Mouse (Mus musculus): ENCODE measurements around the gene Zfp385b. TPM values are rescaled to one million over a fixed set of nuclear protein-coding genes. Genes with fewer than 3 reads are reported as not detected.
A peak's percentile ranks its signal among the peaks of the same experiment; 100 is the strongest.

The Zfp385b gene
- polyA plus RNA-seq, 1 experiment from 2014 or later: 5.6 TPM

GRCm38 (mm10) chr2:77526301-77526700, 293.1 kb downstream of the Zfp385b start:
- Histone ChIP-seq H3K27me3 (ENCODE audit: insufficient read depth, low read length) (no peaks in the 10 kb centered on the region), H3K27ac (ENCODE audit: low read depth) (no peak overlapping the region), H3K4me3 (ENCODE audit: low read depth, low read length) (no peak overlapping the region), H3K4me2 (no peak overlapping the region), H3K4me1 (ENCODE audit: insufficient read depth) (no peaks in the 10 kb centered on the region; the same call in 1 of the 2 replicates), H3K36me3 (ENCODE audit: insufficient read depth) (no peaks in the 10 kb centered on the region), H3K9me3 (ENCODE audit: low read depth, low read length) (no peaks in the 10 kb centered on the region), H3K9ac (no peak overlapping the region)
- DNase-seq: no peak
- no peak for ATAC-seq (ENCODE audit: insufficient read depth)
- no peak for TF ChIP-seq CTCF (IDR thresholded peaks at IDR 0.05; ENCODE audit: low read depth)
- 54% methylated on average over 5 of the region's 5 CpGs for WGBS

GRCm38 (mm10) chr2:77522223-77522622, 297.2 kb downstream of the Zfp385b start:
- WGBS: 39% methylated on average over 4 of the region's 4 CpGs
- H3K4me3 ChIP-seq (ENCODE audit: low read depth, low read length): no peak overlapping the region
- ATAC-seq (ENCODE audit: insufficient read depth): no peak

GRCm38 (mm10) chr2:77519341-77519740, 300.1 kb downstream of the Zfp385b start:
- H3K27me3 ChIP-seq (ENCODE audit: insufficient read depth, low read length): no peaks in the 10 kb centered on the region
- H3K27ac ChIP-seq (ENCODE audit: low read depth): no peak overlapping the region
- peaks cover 2% of the 10 kb centered on the region; the same call in 1 of the 2 replicates for H3K4me1 ChIP-seq (ENCODE audit: insufficient read depth)
- H3K4me3 ChIP-seq (ENCODE audit: low read depth, low read length): peak overlapping the region; percentile 34
- H3K9ac ChIP-seq: peak overlapping the region; percentile 33
- 0 out of 2 replicates have a peak, but pooled peaks have one; percentile 45 for ATAC-seq (ENCODE audit: insufficient read depth)
- WGBS: under 1% methylated on average over 14 of the region's 14 CpGs
- peak; percentile 24 for DNase-seq
- no peaks in the 10 kb centered on the region for H3K9me3 ChIP-seq (ENCODE audit: low read depth, low read length)
- H3K36me3 ChIP-seq (ENCODE audit: insufficient read depth): no peaks in the 10 kb centered on the region
- peak overlapping the region; percentile 67 for H3K4me2 ChIP-seq
- no peak for TF ChIP-seq CTCF (IDR thresholded peaks at IDR 0.05; ENCODE audit: low read depth)

More at GRCm38 (mm10) chr2:77522223-77522622, 297.2 kb downstream of the Zfp385b start:
- Histone ChIP-seq H3K36me3 (ENCODE audit: insufficient read depth) (no peaks in the 10 kb centered on the region), H3K4me2 (no peak overlapping the region), H3K9me3 (ENCODE audit: low read depth, low read length) (no peaks in the 10 kb centered on the region), H3K27me3 (ENCODE audit: insufficient read depth, low read length) (no peaks in the 10 kb centered on the region), H3K4me1 (ENCODE audit: insufficient read depth) (peaks cover 2% of the 10 kb centered on the region; the same call in 1 of the 2 replicates), H3K27ac (ENCODE audit: low read depth) (no peak overlapping the region), H3K9ac (no peak overlapping the region)
- TF ChIP-seq CTCF (IDR thresholded peaks at IDR 0.05; ENCODE audit: low read depth): no peak
- no peak for DNase-seq

GRCm38 (mm10) chr2:77518693-77519092, 300.7 kb downstream of the Zfp385b start:
- Histone ChIP-seq H3K9me3 (ENCODE audit: low read depth, low read length) (no peaks in the 10 kb centered on the region), H3K27me3 (ENCODE audit: insufficient read depth, low read length) (no peaks in the 10 kb centered on the region), H3K9ac (peak overlapping the region; percentile 33), H3K4me2 (peak overlapping the region; percentile 67), H3K36me3 (ENCODE audit: insufficient read depth) (no peaks in the 10 kb centered on the region), H3K4me1 (ENCODE audit: insufficient read depth) (peaks cover 2% of the 10 kb centered on the region; the same call in 1 of the 2 replicates), H3K4me3 (ENCODE audit: low read depth, low read length) (peak overlapping the region; percentile 34), H3K27ac (ENCODE audit: low read depth) (no peak overlapping the region)
- 7% methylated on average over 8 of the region's 8 CpGs for WGBS
- peak; percentile 42; the same call in 1 of the 2 replicates for TF ChIP-seq CTCF (IDR thresholded peaks at IDR 0.05; ENCODE audit: low read depth)
- ATAC-seq (ENCODE audit: insufficient read depth) (peak; percentile 45; the same call in 1 of the 2 replicates), DNase-seq (peak; percentile 38)

- no peaks in the 10 kb centered on the region for H3K36me3 ChIP-seq (ENCODE audit: insufficient read depth)
- WGBS: 56% methylated on average over 5 of the region's 5 CpGs
- no peak for TF ChIP-seq CTCF (IDR thresholded peaks at IDR 0.05; ENCODE audit: low read depth)
- H3K27ac ChIP-seq (ENCODE audit: low read depth): no peak overlapping the region
- no peak overlapping the region for H3K4me2 ChIP-seq
- no peaks in the 10 kb centered on the region for H3K27me3 ChIP-seq (ENCODE audit: insufficient read depth, low read length)
- peaks cover 2% of the 10 kb centered on the region; the same call in 1 of the 2 replicates for H3K4me1 ChIP-seq (ENCODE audit: insufficient read depth)
- ATAC-seq (ENCODE audit: insufficient read depth) (no peak), DNase-seq (no peak)
- no peaks in the 10 kb centered on the region for H3K9me3 ChIP-seq (ENCODE audit: low read depth, low read length)
- no peak overlapping the region for H3K9ac ChIP-seq
- H3K4me3 ChIP-seq (ENCODE audit: low read depth, low read length): no peak overlapping the region
Measured at GRCm38 (mm10) chr2:77516606-77517005, 302.8 kb downstream of the Zfp385b start.

GRCm38 (mm10) chr2:77515654-77516053, 303.8 kb downstream of the Zfp385b start:
- DNase-seq (no peak), ATAC-seq (ENCODE audit: insufficient read depth) (no peak)
- H3K4me2 ChIP-seq: no peak overlapping the region
- no peak overlapping the region for H3K4me3 ChIP-seq (ENCODE audit: low read depth, low read length)
- WGBS: 46% methylated on average over 6 of the region's 6 CpGs
- no peaks in the 10 kb centered on the region for H3K36me3 ChIP-seq (ENCODE audit: insufficient read depth)
- H3K4me1 ChIP-seq (ENCODE audit: insufficient read depth): peaks cover 2% of the 10 kb centered on the region; the same call in 1 of the 2 replicates
- no peak overlapping the region for H3K27ac ChIP-seq (ENCODE audit: low read depth)
- no peak for TF ChIP-seq CTCF (IDR thresholded peaks at IDR 0.05; ENCODE audit: low read depth)
- H3K9me3 ChIP-seq (ENCODE audit: low read depth, low read length): no peaks in the 10 kb centered on the region
- H3K9ac ChIP-seq: no peak overlapping the region
- no peaks in the 10 kb centered on the region for H3K27me3 ChIP-seq (ENCODE audit: insufficient read depth, low read length)

GRCm38 (mm10) chr2:77515011-77515410, 304.4 kb downstream of the Zfp385b start:
- ATAC-seq (ENCODE audit: insufficient read depth) (no peak), DNase-seq (no peak)
- WGBS: 58% methylated on average over 7 of the region's 7 CpGs
- TF ChIP-seq CTCF (IDR thresholded peaks at IDR 0.05; ENCODE audit: low read depth): no peak
- H3K4me2 ChIP-seq: no peak overlapping the region
- H3K4me1 ChIP-seq (ENCODE audit: insufficient read depth): peaks cover 2% of the 10 kb centered on the region; the same call in 1 of the 2 replicates
- no peak overlapping the region for H3K27ac ChIP-seq (ENCODE audit: low read depth)
- no peak overlapping the region for H3K4me3 ChIP-seq (ENCODE audit: low read depth, low read length)
- no peak overlapping the region for H3K9ac ChIP-seq
- H3K9me3 ChIP-seq (ENCODE audit: low read depth, low read length): no peaks in the 10 kb centered on the region
- H3K36me3 ChIP-seq (ENCODE audit: insufficient read depth): no peaks in the 10 kb centered on the region
- H3K27me3 ChIP-seq (ENCODE audit: insufficient read depth, low read length): no peaks in the 10 kb centered on the region
